ENCODE assay signal across 8 mouse cellular contexts in genomic region chr14:56885308-56885771, GRCm38 (mm10). TPM values are rescaled to one million over a fixed set of nuclear protein-coding genes. Genes with fewer than 3 reads are reported as not detected.
A peak's percentile ranks its signal among the peaks of the same experiment; 100 is the strongest.
DNase-seq lines count a peak whose midpoint lies in the region; ATAC-seq lines count a peak whose summit lies in the region.

No protein-coding gene starts in this region.

- peak; percentile 72 for DNase-seq in gastrocnemius, postnatal 10 days
- peak; percentile 96 for DNase-seq in induced T-regulatory cell, adult 2 months (ENCODE audit: low read depth)
- peak; percentile 49 to 84 for DNase-seq in left cerebral cortex, adult 9 months (ENCODE audit: low spot score in 2 of 2)
- DNase-seq in right cerebral cortex, adult 2 months (ENCODE audit: low spot score in 2 of 2), result peak; percentile 79 to 81
- DNase-seq in urinary bladder, postnatal 10 days (ENCODE audit: low spot score), result peak; percentile 34

- H3K4me1 ChIP-seq in megakaryocyte, embryonic 14.5 days, result peaks cover 26% of the 10 kb centered on the region

- peaks cover 20% of the 10 kb centered on the region for H3K36me3 ChIP-seq in megakaryocyte, embryonic 14.5 days (replicated peaks; ENCODE audit: low read length)

- H3K4me3 ChIP-seq in megakaryocyte, embryonic 14.5 days (replicated peaks), result peak overlapping the region; percentile 92

- H3K9me3 ChIP-seq in megakaryocyte, embryonic 14.5 days, result peaks cover 4% of the 10 kb centered on the region; the same call in 1 of the 2 replicates

- peaks cover 2% of the 10 kb centered on the region for H3K27me3 ChIP-seq in megakaryocyte, embryonic 14.5 days (replicated peaks)

- ATAC-seq in activated CD4-positive, CD25-positive, alpha-beta regulatory T cell, adult 4 months, result peak; percentile 37
- peak; percentile 31 for ATAC-seq in common myeloid progenitor, adult 5-6 weeks (replicated peaks; ENCODE audit: low read depth, poor library complexity, severe bottlenecking)

RNA-seq across cellular contexts. Expression of gene Zmym2, which starts 1.1 kb away (rescaled TPM):
- polyA plus RNA-seq in activated CD4-positive, CD25-positive, alpha-beta regulatory T cell, adult 4 months (2017; shearing (Covaris generic)), result 10 to 100 TPM; 37.8 to 48.3 TPM
- 39.2 and 52.0 TPM in 2 replicates for total RNA-seq in common myeloid progenitor, adult 5-6 weeks (2017)
- 10 to 100 TPM; 36.9 to 43.6 TPM for total RNA-seq in gastrocnemius, postnatal 10 days (2021)
- polyA plus RNA-seq in megakaryocyte, embryonic 14.5 days (2012; ENCODE audit: insufficient read depth, low replicate concordance), result 1.2 TPM in 1 of 2 replicates, not detected in the other

Comparison
In these comparisons a context has a peak if more than half of its experiments do, and no peak if none do; other contexts are left out.
1. Peak in every context shown above with its lines: DNase-seq, ATAC-seq and H3K4me3 ChIP-seq.
2. DNase-seq: peak in every context shown above with its lines; median percentile 96 in induced T-regulatory cell, adult 2 months; 80 in right cerebral cortex, adult 2 months; 72 in gastrocnemius, postnatal 10 days; 66 in left cerebral cortex, adult 9 months; 34 in urinary bladder, postnatal 10 days.